Mouse (Mus musculus): ENCODE data around the gene Pcsk4.
"Not testable (repeated sequence)": the region's sequence is repeated elsewhere in the genome, so short reads cannot be mapped to it uniquely, and the experiment has no call there.

Gene Pcsk4

GRCm38 (mm10) chr10:80348244-80348781 is 19.0 kb upstream of the Pcsk4 start, which contains the start of gene Adamtsl5:
Gene Adamtsl5 (minus strand): TSS chr10:80348412.
- peak; percentile 67 for DNase-seq (ENCODE audit: low read depth, low spot score)

GRCm38 (mm10) chr10:80347514-80347967 is 18.2 kb upstream of the Pcsk4 start:
- DNase-seq (ENCODE audit: low read depth, low spot score), result peak; percentile 54

- not testable (repeated sequence) for DNase-seq (ENCODE audit: low read depth, low spot score)
Observed at GRCm38 (mm10) chr10:80345929-80346328, 16.6 kb upstream of the Pcsk4 start.

GRCm38 (mm10) chr10:80345122-80345521 is 15.8 kb upstream of the Pcsk4 start:
- DNase-seq (ENCODE audit: low read depth, low spot score), result no peak

GRCm38 (mm10) chr10:80344131-80344661 is 14.9 kb upstream of the Pcsk4 start:
- no peak for DNase-seq (ENCODE audit: low read depth, low spot score)

- DNase-seq (ENCODE audit: low read depth, low spot score), result no peak
Observed at GRCm38 (mm10) chr10:80343425-80343895, 14.2 kb upstream of the Pcsk4 start.

- no peak for DNase-seq (ENCODE audit: low read depth, low spot score)
Observed at GRCm38 (mm10) chr10:80342749-80343424, 13.6 kb upstream of the Pcsk4 start.

- DNase-seq (ENCODE audit: low read depth, low spot score), result no peak
Observed at GRCm38 (mm10) chr10:80342305-80342748, 13.0 kb upstream of the Pcsk4 start.

- DNase-seq (ENCODE audit: low read depth, low spot score), result no peak
Observed at GRCm38 (mm10) chr10:80341491-80342304, 12.4 kb upstream of the Pcsk4 start.

GRCm38 (mm10) chr10:80341026-80341425 is 11.7 kb upstream of the Pcsk4 start:
- DNase-seq (ENCODE audit: low read depth, low spot score), result no peak

- peak; percentile 85 for DNase-seq (ENCODE audit: low read depth, low spot score)
Observed at GRCm38 (mm10) chr10:80339941-80340750, 10.8 kb upstream of the Pcsk4 start.

GRCm38 (mm10) chr10:80336263-80336662 is 7.0 kb upstream of the Pcsk4 start:
- DNase-seq (ENCODE audit: low read depth, low spot score), result no peak

- DNase-seq (ENCODE audit: low read depth, low spot score), result no peak
Observed at GRCm38 (mm10) chr10:80332525-80332989, 3.3 kb upstream of the Pcsk4 start.

GRCm38 (mm10) chr10:80331636-80332524 is 2.6 kb upstream of the Pcsk4 start:
- DNase-seq (ENCODE audit: low read depth, low spot score), result no peak

GRCm38 (mm10) chr10:80330888-80331287 is 1.6 kb upstream of the Pcsk4 start:
- DNase-seq (ENCODE audit: low read depth, low spot score), result no peak

- no peak for DNase-seq (ENCODE audit: low read depth, low spot score)
Observed at GRCm38 (mm10) chr10:80330084-80330483, 786 bp upstream of the Pcsk4 start.

GRCm38 (mm10) chr10:80325045-80325444 is 4.3 kb downstream of the Pcsk4 start:
- no peak for DNase-seq (ENCODE audit: low read depth, low spot score)

GRCm38 (mm10) chr10:80324120-80325037 is 4.9 kb downstream of the Pcsk4 start:
- no peak for DNase-seq (ENCODE audit: low read depth, low spot score)

Measured in 3T3-L1 (cell line).